Mouse (Mus musculus): Measurements from ENCODE around the gene Sh3tc1.

Gene Sh3tc1

DNA sequence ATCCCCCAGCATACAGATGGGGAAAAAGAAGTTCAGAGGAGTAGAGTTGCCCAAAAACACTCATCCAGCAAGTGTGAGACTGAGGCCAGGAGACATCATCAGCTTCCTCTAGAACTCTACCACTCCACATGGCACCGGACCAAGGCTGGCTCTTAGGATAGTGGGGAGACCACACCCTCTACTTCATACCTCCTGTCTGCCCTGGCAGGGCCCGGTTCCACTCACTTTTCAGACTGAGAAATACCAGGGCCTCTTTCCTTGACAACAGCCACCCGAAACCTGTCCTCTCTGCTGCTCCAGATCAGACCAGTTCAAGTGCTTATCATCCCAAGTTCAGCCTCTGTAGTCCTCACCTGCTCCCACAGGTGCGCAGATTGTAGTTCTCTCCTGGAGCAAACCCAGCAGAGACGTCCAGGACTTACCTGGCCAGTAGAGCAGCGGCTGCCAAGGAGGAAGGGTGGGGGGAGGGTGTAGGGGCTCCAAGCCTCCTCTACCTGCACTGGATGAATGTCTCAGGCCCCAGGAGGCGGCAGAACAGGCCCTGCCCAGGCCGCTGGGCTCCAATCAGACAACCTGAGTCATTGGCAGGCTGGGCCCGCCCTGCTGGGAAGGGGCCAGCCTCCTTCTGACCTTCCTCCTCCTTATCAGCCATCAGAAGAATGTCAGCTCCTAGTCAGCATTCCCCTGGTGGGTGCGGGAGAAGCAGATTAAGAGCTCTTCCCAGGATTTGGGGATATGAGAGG is at the start of gene Sh3tc1:
Gene Sh3tc1, minus strand, starts transcription at position 452 of the 743 bp plus-strand sequence.
- no peak for DNase-seq (ENCODE audit: low read depth, low spot score)

DNA sequence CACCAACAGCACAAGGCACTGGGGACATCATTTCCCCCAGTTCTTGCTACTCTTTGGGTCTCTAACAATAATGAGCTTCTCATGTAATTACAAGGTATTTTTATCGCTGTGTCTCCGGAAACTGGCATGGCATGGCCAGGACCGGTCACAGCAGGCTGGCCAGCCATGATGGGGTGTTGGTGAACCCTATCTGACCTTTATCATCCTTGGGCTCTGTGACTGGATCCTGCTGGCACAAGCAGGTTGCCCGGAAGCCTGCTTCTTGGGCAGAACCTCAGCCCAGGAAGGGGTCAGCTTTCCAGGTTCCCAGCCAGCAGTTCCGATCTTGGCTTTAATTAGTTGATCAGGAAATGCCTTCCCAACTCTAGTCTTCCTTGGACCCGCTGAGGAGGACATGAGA is 48.9 kb upstream of the Sh3tc1 start:
- DNase-seq (ENCODE audit: low read depth, low spot score), result no peak

DNA sequence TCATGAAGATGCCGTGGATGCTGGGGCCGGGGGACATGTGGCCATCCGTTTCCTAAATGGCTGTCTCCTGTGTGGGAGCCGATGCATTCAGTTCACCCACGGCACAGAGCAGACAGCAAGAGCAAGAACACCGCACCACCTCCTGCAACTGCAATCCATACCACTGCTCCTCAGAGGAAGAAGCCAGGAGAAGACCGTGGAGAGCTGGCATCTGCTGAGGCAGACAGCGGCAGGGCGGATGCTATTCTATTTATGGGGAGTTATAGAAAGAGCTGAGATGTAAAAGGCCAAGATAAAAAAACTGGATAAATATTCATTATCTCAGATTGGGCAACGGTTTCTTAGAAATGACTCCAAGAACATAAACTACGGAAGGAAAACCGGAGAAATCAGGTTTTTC is 48.1 kb upstream of the Sh3tc1 start:
- DNase-seq (ENCODE audit: low read depth, low spot score), result peak; percentile 86

DNA sequence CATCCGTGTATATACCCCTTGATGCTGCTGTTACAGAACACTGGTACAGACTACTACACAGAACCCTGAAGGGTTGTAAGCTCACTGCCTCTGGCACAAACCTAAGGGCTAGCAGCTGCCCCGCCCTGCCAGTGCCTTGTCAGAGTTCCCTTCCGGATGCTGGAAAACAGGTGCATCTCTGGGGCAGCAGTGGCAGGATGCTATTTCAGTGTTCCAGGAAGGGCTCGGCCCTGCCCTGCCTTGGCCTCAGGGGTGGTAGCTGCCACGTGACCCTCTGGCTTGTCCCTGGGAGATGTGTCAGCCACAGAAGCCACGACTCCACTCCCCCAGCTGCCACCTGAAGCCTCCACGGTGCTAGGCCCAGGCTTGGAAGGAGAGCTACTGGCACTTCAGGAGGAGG is 46.1 kb upstream of the Sh3tc1 start:
- DNase-seq (ENCODE audit: low read depth, low spot score), result peak; percentile 51

DNA sequence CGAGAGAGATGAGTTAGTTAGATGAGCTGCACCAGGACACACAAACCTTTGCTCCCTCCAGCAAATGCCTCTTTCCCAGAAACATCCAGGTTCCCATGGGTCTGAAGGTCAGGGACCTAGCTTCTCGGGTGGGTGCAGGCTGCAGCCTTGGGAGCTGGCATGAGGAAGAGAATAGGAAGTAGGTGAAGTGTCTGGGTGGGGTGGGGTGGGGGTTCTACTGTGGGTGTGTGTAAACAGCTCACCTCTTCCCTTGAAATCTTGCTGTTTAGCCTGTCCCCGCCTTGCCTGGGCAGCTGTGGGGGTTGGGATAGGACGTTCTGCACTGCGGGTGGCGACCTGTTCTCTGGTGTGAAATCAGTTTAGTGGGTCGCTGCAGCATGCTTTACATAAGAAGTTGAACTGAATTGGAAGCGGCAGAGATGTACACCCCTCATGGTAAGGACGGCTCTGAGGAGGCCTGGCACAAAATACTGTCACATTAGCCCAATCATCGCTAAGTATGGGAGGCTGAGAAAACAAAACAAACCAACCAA is 42.9 kb upstream of the Sh3tc1 start:
- peak; percentile 56 for DNase-seq (ENCODE audit: low read depth, low spot score)

DNA sequence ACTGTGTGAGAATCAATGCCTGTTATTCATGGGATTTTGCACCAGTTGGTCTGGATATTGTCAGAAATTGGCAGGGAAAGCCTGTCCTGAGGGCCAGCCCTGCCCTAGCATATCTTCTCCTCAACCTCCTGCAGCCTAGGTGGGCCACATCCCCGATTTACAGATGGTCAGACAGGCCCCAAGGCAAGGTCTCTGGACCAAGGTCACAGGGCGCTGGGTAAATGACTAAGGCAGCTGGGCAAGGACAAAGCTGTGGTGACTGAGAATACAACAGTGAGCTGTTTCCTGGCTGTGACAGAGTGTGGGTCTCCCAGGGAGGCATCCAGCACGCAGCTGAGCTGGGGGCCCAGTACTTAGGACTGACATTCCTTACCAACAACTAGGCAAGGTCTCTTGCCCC is 41.3 kb upstream of the Sh3tc1 start:
- DNase-seq (ENCODE audit: low read depth, low spot score), result no peak

DNA sequence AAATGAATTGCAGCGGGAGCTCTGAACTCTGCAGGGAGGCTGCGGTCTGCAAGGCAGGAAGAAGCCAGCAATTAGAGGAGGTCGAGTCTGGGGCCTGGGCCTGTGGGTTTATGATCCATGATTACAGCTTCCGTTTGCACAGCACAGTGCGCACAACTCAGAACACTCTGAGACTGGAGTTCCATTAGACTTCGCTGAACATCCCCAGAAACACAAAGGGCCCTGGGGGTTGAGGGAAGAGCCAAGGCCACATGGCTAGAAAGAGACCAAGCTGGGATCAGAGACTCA is 34.3 kb upstream of the Sh3tc1 start:
- no peak for DNase-seq (ENCODE audit: low read depth, low spot score)

DNA sequence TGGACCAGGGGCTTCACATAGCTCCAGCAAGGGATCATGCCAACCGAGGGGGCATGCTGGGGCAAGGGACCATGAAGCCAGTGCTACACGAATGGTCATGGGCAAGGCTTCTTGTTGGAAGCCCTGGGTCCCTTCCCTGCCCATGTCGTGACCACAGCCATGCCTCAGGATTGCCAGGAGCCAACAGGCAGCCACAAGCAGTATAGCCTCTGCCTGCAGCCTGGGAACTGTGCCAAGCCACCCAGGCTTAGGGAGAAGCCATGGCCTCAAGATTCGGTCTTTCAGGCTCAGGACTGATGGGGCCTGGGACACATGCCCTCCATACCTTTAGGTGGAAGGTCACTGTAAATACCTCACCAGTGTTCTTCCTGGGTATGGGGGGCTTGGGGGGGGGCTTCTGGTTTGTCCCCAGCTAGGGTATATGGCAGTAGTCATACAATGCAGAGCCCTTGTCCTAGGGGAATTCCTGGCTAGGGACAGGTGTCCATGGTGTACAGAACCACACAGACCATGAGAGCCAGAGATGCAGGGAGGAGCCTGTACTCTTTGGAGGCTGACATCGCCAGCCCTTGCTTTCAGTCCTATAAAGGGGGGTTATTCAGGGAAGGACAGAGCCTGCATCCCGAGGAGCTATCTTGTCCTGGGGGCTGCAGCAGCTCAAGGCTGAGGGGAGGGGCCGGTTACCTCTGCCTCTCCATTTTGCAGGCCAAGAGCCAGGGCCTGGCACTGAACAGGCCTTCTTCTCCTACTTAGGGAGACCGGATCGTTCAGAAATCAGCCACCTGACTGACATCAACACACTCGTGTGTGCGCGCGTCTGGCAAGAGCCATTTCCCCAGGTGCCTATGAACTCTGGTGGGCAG is 33.7 kb upstream of the Sh3tc1 start:
- DNase-seq (ENCODE audit: low read depth, low spot score), result peak; percentile 76

DNA sequence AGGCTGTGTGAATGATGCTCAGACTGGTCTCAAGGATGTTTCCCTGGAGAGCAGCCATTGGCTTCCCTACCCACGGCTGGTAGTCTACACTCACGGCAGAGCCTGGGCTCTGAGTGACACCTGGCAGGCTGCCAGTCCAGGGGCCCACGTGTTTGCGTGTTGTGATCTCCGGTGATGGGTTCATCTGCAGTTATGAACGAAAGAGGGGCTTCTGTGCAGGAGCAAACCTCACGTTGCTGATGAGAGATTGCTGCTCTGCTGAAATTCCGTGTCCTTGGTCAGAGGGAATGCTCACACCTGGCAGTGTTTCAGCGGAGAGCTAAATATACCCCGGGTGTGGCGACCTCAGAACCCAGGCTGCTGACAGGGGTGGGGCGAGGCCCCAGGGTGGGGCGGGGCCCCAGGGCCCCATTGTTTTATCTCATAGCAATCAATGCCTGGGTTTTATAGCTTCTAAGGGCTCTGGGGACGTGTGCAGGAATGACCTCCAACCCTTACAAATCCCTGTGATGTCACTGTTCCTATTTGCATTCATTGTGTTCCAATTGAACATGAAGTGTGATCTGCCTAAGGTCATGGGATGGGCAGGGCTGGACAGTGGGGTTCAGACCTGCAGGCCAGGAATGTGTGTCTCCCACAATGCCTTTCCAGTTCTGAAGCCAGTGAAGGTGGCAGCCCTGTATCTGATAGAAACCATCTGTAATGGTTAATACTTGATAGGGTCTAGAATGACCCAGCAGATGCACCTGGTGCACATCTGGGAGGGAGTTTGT is 31.3 kb upstream of the Sh3tc1 start:
- peak; percentile 69 for DNase-seq (ENCODE audit: low read depth, low spot score)

DNA sequence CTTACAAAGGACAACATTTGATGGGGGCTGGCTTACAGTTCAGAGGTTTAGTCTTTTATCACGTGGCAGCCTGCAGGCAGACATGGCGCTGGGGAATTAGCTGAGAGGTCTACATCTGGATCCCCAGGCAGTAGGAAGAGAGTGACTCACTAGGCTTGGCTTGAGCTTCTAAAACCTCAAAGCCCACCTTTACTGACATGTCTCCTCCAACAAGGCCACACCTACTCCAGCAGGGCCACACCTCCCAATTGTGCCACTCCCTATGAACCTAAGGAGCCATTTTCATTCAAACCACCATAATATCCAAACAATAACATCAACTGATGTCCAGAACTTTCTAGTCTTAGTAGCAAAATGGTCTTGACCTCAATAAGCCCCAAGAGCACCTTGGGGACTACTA is 30.5 kb upstream of the Sh3tc1 start:
- DNase-seq (ENCODE audit: low read depth, low spot score), result no peak

DNA sequence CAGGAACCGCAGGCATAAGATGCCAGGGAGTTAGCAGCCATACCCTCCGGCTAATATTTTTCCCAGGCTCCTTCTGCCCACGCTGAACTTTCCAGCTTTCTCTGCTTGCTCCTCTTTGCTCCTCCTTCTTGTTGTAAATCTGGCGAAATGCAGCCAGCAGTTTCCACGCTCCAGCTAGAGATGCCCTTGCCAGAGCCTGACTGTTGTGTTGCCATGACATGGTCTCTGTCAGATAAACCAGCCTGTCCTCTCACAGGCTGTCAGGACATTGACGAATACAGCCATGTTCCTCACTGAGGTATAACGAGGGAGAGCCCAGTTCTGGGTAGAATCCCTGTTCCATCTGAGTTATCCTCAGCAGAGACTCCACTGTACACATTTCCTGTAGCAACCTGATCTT is 29.2 kb upstream of the Sh3tc1 start:
- DNase-seq (ENCODE audit: low read depth, low spot score), result no peak

DNA sequence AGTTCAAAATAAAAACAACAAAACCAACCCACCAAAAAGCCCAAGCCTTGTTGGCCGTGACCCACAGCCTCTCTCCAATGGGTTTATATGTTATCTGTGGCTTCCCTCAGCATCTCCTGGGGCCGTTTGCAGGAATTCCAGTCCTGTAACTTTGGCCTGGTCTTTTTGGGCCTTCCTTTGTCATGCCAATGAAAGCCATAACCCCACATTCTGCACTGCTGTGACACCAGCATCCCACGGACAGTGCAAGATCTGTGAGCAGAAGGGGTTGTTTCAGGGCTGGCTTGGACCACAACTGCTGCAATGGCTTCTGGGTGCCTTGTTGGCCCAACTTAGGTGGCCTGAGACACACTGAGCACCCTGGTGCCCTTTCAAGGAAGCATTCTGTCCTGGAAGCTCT is 28.7 kb upstream of the Sh3tc1 start:
- DNase-seq (ENCODE audit: low read depth, low spot score), result no peak

DNA sequence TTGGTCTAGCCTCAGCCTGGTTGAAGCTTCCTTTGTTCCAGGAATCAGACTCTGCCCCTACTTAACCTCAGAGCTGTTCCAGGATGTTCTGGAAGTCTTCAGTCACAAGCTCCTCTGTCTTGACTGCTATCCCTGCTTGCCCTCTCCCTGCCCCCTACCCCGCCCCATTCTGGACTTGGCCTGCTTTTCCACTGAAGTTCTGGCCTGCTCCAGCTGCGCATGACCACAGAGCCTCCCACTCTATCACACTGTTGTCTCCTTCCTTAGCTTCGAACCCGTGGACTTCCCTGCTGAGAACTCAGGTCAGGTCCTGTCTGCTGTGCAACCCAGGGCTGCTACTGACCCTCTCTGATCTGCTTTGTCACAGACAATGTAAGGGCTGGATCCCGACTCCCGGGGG is 26.1 kb upstream of the Sh3tc1 start:
- no peak for DNase-seq (ENCODE audit: low read depth, low spot score)

DNA sequence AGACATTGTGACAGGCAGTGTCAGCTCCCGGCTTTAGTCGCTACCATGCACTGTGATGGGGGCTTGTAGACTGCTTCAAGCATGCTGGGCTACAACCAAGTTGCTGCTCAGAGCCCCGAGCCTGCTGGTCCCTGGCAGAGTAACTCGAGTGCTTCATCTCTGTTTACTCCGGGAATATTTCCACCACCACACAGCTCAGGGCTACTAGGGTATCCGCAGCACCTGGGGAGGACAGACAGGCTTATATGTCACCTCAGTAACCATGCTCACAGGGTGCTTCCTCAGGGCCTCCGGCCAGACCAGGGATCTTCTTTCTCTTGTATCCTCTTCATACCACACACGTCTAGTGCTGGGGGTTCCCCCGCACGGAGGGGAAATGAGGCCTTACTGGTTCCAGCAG is 23.1 kb upstream of the Sh3tc1 start:
- DNase-seq (ENCODE audit: low read depth, low spot score), result no peak

DNA sequence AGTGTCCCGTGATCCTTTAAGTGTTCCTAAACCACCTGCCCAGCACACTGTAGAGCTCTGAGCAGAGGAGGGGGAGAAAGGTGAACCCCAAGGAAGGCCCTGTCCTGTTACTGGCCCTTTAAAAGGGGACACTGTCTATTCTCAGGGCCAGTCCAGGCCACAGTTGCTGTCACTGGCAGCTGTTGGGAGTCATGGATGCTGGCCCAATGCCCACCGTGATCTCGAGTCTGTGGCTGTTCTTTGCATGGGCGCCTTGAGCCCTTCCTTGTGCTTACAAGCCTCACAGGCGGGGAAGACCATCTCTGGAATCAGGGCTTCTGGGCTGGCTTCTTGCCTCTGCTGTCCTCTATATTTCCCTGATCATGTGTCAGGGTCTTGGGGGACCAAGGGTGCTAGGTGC is 22.6 kb upstream of the Sh3tc1 start:
- DNase-seq (ENCODE audit: low read depth, low spot score), result peak; percentile 75

DNA sequence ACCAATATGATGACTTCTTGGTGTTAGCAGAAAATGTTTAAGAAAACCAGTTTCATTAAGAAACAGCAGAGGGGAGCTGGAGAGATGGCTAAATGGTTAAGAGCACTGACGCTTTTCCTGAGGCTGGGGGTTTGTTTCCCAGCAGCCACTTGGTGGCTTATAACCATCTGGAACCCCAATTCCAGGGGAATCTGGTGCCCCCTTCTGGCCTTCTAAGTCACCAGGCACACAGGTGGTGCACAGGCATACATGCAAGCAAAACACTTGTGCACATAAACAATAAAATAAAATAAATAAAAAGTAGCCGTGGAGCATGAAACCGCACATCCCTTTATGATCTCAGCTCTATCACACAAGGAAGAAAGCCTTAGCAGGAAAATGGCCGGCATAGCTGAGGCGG is 21.5 kb upstream of the Sh3tc1 start:
- no peak for DNase-seq (ENCODE audit: low read depth, low spot score)

DNA sequence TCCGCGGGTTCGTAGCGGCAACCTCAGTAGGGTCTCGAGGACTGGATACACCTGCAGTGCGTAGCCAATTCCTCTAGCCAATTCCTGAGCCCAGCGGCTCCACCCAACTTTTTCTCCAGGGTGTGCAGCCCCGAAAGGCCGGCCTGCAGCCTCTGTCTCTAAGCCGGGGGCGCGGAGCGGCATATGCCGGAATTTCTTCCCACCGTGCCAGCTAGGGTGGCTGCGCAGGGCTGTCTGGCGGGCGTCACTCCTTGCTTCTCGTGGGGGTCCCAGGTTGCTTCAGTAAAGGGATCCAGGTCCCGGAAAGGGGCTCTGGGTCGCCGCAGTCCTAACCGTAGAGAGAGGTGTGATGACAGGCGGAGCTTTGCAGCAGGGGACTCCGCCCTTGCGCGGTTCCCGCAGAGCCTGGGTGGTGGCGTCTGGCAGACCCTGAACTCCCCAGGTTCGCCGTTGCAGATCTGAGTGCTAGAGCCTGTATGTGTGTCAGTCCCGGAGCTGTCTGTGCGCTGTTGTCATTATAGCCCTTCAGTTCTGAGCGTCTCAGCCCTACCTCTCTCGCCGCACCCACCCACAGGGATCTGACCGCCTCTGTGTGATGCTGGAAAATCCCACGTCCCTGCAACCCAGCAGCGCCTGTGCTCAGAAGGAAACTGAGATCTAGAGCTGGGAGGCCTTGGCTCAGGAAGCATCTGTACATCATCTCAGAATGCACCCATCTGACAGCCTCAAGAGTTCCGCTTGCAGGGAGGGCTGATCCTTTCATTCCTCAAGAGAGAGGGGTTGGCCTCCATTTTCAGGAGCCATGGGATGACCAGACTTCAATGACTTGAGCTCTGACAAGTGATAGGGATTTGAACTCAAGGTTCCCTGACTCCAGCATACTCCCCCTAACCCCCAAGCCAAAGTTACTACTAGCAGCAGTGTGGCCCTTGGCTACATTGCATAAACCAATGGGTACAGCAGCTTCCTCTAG is 18.6 kb upstream of the Sh3tc1 start:
- peak; percentile 77 for DNase-seq (ENCODE audit: low read depth, low spot score)

DNA sequence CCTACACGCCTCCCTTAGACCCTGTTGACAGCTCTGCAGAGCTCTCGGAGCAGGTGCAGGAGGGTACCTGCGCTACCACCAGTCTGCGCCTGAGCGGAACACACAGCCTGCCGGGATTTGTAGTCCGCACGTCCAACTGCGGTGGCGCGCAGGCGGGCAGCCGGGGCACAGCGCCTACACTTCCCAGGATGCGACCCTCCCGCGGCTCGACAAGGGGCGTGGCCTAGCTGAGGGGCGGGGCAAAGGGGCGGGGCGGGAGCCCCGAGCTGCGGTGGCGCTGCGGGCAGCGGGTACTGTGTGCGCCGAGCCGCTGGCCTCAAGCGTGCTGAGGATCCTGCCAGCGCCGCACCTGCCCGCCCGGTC is 17.8 kb upstream of the Sh3tc1 start, which contains the start of gene Ablim2:
Gene Ablim2, plus strand, starts transcription at position 242 of the 363 bp plus-strand sequence.
- peak; percentile 99 for DNase-seq (ENCODE audit: low read depth, low spot score)

DNA sequence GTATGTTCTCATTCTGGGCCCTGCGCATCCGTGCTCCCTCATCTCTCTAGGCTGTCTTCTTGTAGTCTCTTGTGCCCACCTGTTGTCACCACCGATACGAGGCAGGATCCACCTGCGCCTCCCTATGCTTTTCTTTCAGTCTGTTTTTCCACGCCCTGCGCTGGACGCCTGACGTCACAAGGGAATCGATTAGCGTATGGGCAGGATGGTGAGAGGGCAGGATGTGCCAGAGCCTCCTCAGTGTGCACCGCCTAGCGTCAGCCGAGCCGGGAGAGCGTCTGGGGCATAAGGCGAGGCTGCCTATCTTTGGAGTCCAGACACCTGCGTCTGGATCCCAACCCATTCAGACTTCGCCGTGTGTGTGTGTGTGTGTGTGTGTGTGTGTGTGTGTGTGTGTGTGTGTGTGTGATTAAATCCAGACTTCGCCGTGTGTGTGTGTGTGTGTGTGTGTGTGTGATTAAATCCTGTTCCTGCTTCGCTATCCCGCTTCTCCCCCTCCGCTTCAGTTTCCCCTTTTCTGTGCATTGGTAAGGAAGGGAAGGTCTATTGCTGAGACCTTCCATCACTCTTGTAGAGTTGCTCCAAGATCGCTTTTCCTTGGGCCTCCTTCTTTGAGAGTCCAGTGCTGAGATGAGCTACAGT is 17.3 kb upstream of the Sh3tc1 start:
- peak; percentile 93 for DNase-seq (ENCODE audit: low read depth, low spot score)

DNA sequence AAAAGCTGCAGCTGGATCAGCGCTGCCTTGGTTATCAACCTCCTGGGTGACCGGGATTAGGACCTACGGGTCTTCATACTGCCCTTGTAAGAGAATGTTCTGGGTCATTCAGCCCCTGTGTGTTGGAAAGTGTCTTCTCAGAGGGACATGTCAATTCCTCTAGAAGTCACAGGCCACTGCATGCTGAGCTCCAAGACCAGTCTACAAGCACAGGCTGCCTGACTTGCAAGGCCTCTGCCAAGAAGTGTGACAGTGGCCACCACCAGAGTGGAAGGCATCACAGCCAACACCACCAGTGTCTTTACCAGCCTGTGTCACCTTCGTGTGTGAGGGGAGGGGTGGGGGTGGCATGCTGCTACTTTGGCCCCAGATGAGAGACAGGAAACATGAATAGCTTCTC is 16.2 kb upstream of the Sh3tc1 start:
- no peak for DNase-seq (ENCODE audit: low read depth, low spot score)

Measured in brain, adult 2 months (tissue).